Mouse (Mus musculus) E14TG2a.4 (cell line): ENCODE measurements at regions not wholly inside any gene's neighbourhood (a gene's known extent, or its start where the extent isn't known, plus 50 kb on each side); places are given as distances from the start of the nearest gene placed in this dataset.

Source experiments
- H3K27me3 ChIP-seq: 2 replicates; pipeline ENCODE4 v1.6.1; 2014; ENCODE audit warnings: low read length, control low read depth; ENCODE audit not compliant: insufficient read depth
- H3K36me3 ChIP-seq: 2 replicates; pipeline ENCODE4 v1.6.1; 2014; ENCODE audit warnings: low read length, control low read depth; ENCODE audit not compliant: insufficient read depth
- H3K4me1 ChIP-seq: replicated peaks from 2 replicates; pipeline ENCODE4 v1.6.1; 2014; ENCODE audit warnings: low read depth, low read length, control low read depth
- H3K4me3 ChIP-seq: replicated peaks from 2 replicates; pipeline ENCODE4 v1.5.1; 2014; ENCODE audit warnings: mild to moderate bottlenecking, low read length
- H3K9me3 ChIP-seq: 2 replicates; pipeline ENCODE4 v1.6.1; 2014; ENCODE audit warnings: low read length, control low read depth
- CTCF ChIP-seq: conservative IDR thresholded peaks from 2 replicates; pipeline ENCODE4 v1.5.1; 2014; ENCODE audit warnings: low read length
- NANOG ChIP-seq: IDR thresholded peaks from 2 replicates; pipeline ENCODE4 v1.6.1; 2014; ENCODE audit warnings: borderline replicate concordance, low read length, mixed read lengths
- POU5F1 ChIP-seq: IDR thresholded peaks from 2 replicates; pipeline ENCODE4 v1.6.1; 2014; ENCODE audit warnings: low read length, borderline replicate concordance

DNA sequence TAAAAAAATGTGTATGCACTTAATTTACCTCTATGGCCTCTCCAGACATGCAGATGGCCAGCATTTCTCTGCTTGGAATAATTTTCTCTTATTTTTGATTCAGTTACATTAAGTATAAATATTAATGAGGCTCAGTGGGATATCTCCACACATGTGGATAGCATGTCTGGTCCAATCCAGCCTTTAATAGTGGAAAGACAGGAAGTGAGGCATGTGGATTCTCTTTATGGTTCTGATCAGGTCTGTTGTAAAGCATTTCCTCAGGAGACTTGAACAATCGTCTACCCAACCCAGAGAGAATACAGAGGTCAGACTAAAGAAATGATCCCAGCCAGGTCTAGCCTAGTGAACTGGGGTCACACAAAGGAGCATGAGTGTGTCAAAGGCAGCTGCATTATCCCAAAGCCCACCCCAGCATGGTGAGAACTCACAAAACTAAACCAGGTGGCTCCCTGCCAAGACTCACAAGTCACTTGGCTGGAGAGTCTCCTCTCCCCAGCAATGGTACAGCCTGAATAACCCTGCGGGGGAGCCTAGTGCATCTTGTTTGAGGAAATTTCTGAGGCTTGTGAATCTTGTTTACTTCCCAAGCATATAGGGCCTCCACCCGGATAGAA lies 123.3 kb upstream of the Slc22a23 start:
- Histone ChIP-seq H3K27me3 (0 out of 2 replicates have a peak, but pooled peaks cover 3% of the 10 kb centered on the region), H3K4me3 (no peak overlapping the region), H3K9me3 (no peaks in the 10 kb centered on the region), H3K4me1 (no peaks in the 10 kb centered on the region), H3K36me3 (no peaks in the 10 kb centered on the region)
- TF ChIP-seq POU5F1 (no peak), NANOG (no peak), CTCF (no peak)

DNA sequence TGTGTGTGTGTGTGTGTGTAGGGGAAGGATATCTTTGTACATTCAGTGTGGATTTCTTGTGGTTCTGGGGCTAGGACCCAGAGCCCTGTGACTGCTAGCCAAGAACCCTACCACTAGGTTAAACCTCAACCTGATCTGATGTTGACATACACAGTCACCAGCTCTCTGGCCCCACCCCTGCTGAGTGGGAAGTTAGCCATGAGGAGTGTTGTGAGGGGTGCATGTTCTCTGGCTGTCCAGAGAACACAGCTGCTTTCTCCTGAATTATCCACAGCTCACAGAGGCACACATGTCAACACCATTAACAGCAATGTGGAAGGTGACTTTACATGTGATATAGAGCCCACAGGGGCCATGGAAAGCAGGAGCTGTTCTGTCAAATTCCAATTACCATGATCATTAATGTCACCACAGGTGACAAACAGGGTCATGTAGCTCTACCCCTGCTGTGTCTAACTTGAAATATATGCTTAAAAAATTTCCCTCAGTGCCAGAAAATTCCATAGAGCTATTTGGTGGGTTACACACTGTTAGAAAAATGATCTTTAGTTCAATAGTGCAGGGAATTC lies 121.0 kb upstream of the Slc22a23 start:
- Histone ChIP-seq H3K27me3 (0 out of 2 replicates have a peak, but pooled peaks cover 3% of the 10 kb centered on the region), H3K9me3 (no peaks in the 10 kb centered on the region), H3K4me1 (peaks cover 3% of the 10 kb centered on the region), H3K4me3 (no peak overlapping the region), H3K36me3 (no peaks in the 10 kb centered on the region)
- TF ChIP-seq POU5F1 (no peak), NANOG (no peak), CTCF (no peak)

DNA sequence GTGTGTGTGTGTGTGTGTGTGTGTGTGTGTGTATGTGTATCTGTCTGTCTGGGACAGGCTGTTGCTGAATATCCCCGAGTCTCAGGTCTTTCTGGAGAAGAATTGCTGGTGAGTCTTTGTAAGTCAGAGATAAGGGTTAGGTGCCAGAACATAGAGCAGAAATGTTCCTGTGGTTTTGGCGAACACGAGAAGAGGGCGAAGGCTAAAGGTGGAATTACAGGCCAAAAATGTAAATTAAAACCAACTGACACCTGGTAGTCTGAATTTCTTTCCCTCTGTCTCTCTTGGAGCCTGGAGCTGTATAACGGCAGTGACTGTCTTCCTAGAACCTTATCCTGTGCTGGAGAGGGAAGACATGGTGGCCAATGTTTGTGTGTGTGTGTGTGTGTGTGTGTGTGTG lies 120.5 kb upstream of the Slc22a23 start:
- H3K4me3 ChIP-seq, result no peak overlapping the region
- no peaks in the 10 kb centered on the region for H3K9me3 ChIP-seq
- H3K27me3 ChIP-seq, result 0 out of 2 replicates have a peak, but pooled peaks cover 3% of the 10 kb centered on the region
- peaks cover 6% of the 10 kb centered on the region for H3K4me1 ChIP-seq
- no peak for TF ChIP-seq CTCF
- TF ChIP-seq NANOG, result no peak
- TF ChIP-seq POU5F1, result no peak
- H3K36me3 ChIP-seq, result no peaks in the 10 kb centered on the region

GRCm38 (mm10) chr13:34464221-34464620 lies 119.2 kb upstream of the Slc22a23 start:
- H3K4me1 ChIP-seq, result peaks cover 6% of the 10 kb centered on the region
- no peak for TF ChIP-seq POU5F1
- no peak for TF ChIP-seq CTCF
- TF ChIP-seq NANOG, result no peak
- H3K36me3 ChIP-seq, result no peaks in the 10 kb centered on the region
- no peaks in the 10 kb centered on the region for H3K27me3 ChIP-seq
- H3K9me3 ChIP-seq, result no peaks in the 10 kb centered on the region
- H3K4me3 ChIP-seq, result no peak overlapping the region

DNA sequence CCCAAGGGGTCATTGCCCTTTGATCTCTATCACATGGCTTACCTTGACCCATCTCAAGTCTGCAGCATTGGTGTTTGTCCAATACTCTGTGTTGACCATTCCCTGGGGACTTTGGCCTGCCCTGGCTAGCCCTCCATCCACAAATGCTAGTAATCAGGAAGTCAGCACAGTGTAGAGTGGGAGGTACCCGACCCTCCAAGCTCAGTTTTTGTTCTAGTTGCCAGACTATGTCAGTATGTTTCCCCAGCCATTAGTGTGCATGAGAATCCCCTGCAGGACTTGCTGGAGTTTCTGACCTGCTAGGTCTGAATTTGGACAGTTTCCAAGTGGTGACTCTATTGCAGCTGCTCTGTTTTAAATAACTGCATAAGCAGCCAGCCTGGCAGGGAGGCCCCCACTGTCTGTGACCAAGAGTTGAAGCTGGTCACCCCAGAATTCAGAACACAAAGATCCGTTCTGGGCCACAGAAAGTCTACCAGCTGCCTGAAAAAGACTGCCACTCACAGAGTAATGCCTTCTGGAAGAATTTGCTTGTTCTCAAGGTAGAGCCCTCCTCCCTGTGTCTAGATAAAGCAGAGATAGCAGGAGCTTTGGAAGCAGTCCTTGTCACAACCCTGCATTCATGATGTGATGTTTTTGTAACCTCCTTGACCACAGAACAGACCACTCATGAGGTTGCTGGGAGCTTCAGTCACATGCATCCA lies 118.0 kb upstream of the Slc22a23 start:
- no peaks in the 10 kb centered on the region for H3K36me3 ChIP-seq
- TF ChIP-seq CTCF (no peak), NANOG (no peak), POU5F1 (no peak)
- no peaks in the 10 kb centered on the region for H3K9me3 ChIP-seq
- no peak overlapping the region for H3K4me3 ChIP-seq
- H3K27me3 ChIP-seq, result no peaks in the 10 kb centered on the region
- peaks cover 6% of the 10 kb centered on the region for H3K4me1 ChIP-seq

- Histone ChIP-seq H3K4me1 (peaks cover 6% of the 10 kb centered on the region), H3K4me3 (no peak overlapping the region), H3K36me3 (no peaks in the 10 kb centered on the region), H3K9me3 (no peaks in the 10 kb centered on the region), H3K27me3 (no peaks in the 10 kb centered on the region)
- TF ChIP-seq CTCF (no peak), POU5F1 (no peak), NANOG (no peak)
Observed at GRCm38 (mm10) chr13:34462206-34462807, 117.3 kb upstream of the Slc22a23 start.

DNA sequence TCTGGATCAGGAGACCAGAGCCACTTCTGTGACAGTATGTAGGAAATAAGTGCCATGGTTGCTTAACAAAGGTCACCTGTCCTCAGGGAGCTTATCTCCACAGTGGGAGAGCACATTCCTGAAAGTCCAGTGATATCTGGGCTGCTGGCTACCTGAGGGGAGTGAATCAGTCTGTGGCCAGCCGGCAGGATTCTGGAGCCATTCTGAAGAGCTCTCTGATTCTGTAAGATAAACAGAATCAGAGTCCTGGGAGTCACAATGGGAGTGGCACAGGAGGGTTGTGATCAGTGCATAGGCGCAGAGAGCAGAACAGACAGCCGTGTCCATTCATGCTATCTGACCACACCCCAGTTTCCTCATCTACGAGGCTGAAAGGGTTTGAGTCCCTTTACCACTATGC lies 116.0 kb upstream of the Slc22a23 start:
- H3K27me3 ChIP-seq, result no peaks in the 10 kb centered on the region
- H3K36me3 ChIP-seq, result no peaks in the 10 kb centered on the region
- H3K9me3 ChIP-seq, result no peaks in the 10 kb centered on the region
- peaks cover 6% of the 10 kb centered on the region for H3K4me1 ChIP-seq
- H3K4me3 ChIP-seq, result no peak overlapping the region
- TF ChIP-seq POU5F1 (no peak), CTCF (no peak), NANOG (no peak)

- Histone ChIP-seq H3K4me1 (peaks cover 3% of the 10 kb centered on the region), H3K36me3 (no peaks in the 10 kb centered on the region), H3K9me3 (peaks cover 24% of the 10 kb centered on the region), H3K4me3 (no peak overlapping the region), H3K27me3 (no peaks in the 10 kb centered on the region)
- TF ChIP-seq CTCF (no peak), NANOG (no peak), POU5F1 (no peak)
Observed at GRCm38 (mm10) chr13:34456051-34456450, 111.1 kb upstream of the Slc22a23 start.
